Mouse (Mus musculus) small intestine, adult 2 months (tissue): ENCODE results near the gene Thrap3. TPM values are rescaled to one million over a fixed set of nuclear protein-coding genes. Genes with fewer than 3 reads are reported as not detected.
A peak's percentile ranks its signal among the peaks of the same experiment; 100 is the strongest.

Experiments
- H3K27ac ChIP-seq: fragments of 200-500 bp; 2 replicates; pipeline ENCODE4 v1.5.1; 2012; ENCODE audit warnings: low read depth, low read length, control low read depth, inconsistent platforms; ENCODE audit not compliant: insufficient read depth
- H3K27me3 ChIP-seq: fragments of 200-500 bp; 2 replicates; pipeline ENCODE4 v1.6.1; 2012; ENCODE audit warnings: mild to moderate bottlenecking, moderate library complexity, low read length, inconsistent platforms; ENCODE audit not compliant: control insufficient read depth, insufficient read depth
- H3K36me3 ChIP-seq: fragments of 200-500 bp; 2 replicates; pipeline ENCODE4 v1.6.1; 2012; ENCODE audit warnings: mild to moderate bottlenecking, low read length, control low read depth, inconsistent platforms; ENCODE audit not compliant: control insufficient read depth, insufficient read depth
- H3K4me1 ChIP-seq: fragments of 200-500 bp; 2 replicates; pipeline ENCODE4 v1.6.1; 2012; ENCODE audit warnings: low read length, inconsistent platforms, mixed read lengths; ENCODE audit not compliant: control insufficient read depth, insufficient read depth, insufficient read length
- H3K4me3 ChIP-seq: fragments of 200-500 bp; 2 replicates; pipeline ENCODE4 v1.5.1; 2012; ENCODE audit warnings: low read depth, mild to moderate bottlenecking, control low read depth, inconsistent platforms, low read length, moderate library complexity
- CTCF ChIP-seq: fragments of 200-500 bp; IDR thresholded peaks from 2 replicates; pipeline ENCODE4 v1.5.1; 2012; ENCODE audit warnings: low read depth, mild to moderate bottlenecking, control low read depth, inconsistent platforms, low read length, moderate library complexity, mixed read lengths; ENCODE audit not compliant: insufficient replicate concordance, insufficient read length; ENCODE audit errors: extremely low read depth
- POLR2A ChIP-seq: fragments of 200-500 bp; IDR thresholded peaks from 2 replicates; pipeline ENCODE4 v1.6.1; 2012; ENCODE audit warnings: low read depth, mild to moderate bottlenecking, control low read depth, inconsistent platforms, low read length, moderate library complexity
- WGBS: fragments of 180-500 bp; shearing (Covaris S2); methylation state at CpG from one replicate; pipeline ENCODE4 v1.1.7; 2018; 5-methylcytosine and 5-hydroxymethylcytosine counted together
- polyA plus RNA-seq: library from polyadenylated mRNA; depleted of rRNA; stranded (reverse); fragments of >200 nt; gene quantifications from 2 replicates; pipeline ENCODE4 v1.2.3, GENCODE M21; 2012

Thrap3 gene
- polyA plus RNA-seq, 1 experiment, result 22.1 TPM

DNA sequence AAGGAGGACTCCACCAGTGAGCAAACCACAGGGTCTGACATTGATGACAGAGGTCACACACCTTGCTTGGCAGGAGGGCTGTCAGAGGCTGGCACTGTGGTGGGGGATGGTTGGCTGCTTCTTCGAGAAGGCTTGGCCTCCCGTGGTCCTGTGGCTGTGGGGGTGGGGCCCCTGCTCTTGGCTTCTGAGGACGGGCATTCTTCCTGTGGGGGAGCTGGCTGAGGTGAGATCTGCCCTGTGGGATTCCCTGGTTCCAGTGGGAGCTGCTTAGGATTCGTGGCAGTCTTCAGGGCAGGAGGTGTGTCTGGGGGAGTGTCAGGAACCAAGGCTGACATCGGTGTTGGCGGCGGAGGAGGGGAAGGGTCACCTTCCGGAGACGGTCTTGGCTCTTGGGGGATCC lies 39.4 kb upstream of the Thrap3 start:
- no peak overlapping the region for H3K4me3 ChIP-seq
- H3K36me3 ChIP-seq, result peaks cover 14% of the 10 kb centered on the region
- TF ChIP-seq CTCF, result no peak
- no peak for TF ChIP-seq POLR2A
- H3K27me3 ChIP-seq, result no peaks in the 10 kb centered on the region
- 69% methylated on average over 9 of the region's 9 CpGs for WGBS
- H3K4me1 ChIP-seq, result peaks cover 4% of the 10 kb centered on the region
- no peak overlapping the region for H3K27ac ChIP-seq

DNA sequence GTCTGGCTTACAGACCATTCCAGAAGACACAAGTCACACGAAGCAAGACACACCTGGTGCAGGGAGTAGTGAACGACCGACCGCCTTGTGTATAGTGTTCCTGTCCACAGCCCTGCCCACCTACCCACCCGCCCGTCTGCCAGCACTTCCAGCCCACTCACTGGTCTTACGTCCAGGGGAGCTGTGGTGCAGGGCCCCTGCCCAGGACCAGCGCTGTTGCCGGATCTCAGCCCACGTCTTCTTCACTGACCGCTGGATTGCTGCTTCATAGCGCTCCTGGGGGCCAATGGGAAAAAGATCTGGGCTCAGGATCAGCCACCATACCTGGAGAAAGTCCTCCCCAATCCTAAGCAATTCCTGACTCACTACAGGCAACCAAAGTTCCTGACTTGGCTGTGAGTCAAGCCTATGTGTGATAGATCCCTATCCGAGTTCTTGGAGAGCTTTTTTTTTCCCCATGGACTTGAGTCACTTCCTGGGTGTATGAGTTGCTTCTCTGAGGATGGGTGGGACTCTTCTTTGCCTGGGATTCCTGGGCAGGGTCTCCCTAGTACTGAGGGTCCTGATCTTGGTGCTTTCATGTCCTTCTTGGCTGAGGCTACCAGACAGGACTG lies 37.4 kb upstream of the Thrap3 start:
- no peak overlapping the region for H3K4me3 ChIP-seq
- H3K27me3 ChIP-seq, result no peaks in the 10 kb centered on the region
- 86% methylated on average over 13 of the region's 13 CpGs for WGBS
- peaks cover 8% of the 10 kb centered on the region for H3K4me1 ChIP-seq
- H3K36me3 ChIP-seq, result peaks cover 17% of the 10 kb centered on the region
- H3K27ac ChIP-seq, result no peak overlapping the region
- no peak for TF ChIP-seq CTCF
- TF ChIP-seq POLR2A, result no peak

DNA sequence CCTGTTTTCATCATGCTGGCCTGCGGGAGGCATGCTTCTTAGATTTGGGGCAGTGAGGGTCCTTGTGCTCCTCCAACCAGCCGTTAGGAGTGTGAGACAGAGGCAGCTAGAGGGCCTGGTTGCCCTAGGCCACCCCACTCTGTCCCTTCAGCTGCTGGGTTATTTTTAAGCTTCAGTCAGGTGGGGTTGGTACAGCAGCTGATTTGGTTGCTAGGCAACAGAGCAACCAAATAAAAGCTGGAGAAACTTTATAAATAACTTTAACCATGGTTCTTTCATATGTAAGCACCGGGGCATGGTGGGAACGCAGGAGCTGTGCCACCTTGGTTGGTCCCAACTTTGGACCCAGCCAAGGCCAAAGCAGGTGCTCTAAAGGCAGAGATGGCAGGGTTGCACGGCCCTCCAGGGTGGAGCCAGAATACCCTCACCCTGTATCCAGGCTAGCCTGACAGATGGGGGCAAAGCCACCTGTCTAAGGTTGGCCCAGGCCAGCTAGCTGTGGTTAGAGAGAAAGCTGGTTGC lies 35.2 kb upstream of the Thrap3 start:
- peaks cover 8% of the 10 kb centered on the region for H3K4me1 ChIP-seq
- H3K36me3 ChIP-seq, result peaks cover 34% of the 10 kb centered on the region
- no peak overlapping the region for H3K4me3 ChIP-seq
- no peaks in the 10 kb centered on the region for H3K27me3 ChIP-seq
- WGBS, result 60% methylated on average over 5 of the region's 5 CpGs
- no peak overlapping the region; the same call in 1 of the 2 replicates for H3K27ac ChIP-seq
- TF ChIP-seq CTCF, result no peak
- no peak for TF ChIP-seq POLR2A

DNA sequence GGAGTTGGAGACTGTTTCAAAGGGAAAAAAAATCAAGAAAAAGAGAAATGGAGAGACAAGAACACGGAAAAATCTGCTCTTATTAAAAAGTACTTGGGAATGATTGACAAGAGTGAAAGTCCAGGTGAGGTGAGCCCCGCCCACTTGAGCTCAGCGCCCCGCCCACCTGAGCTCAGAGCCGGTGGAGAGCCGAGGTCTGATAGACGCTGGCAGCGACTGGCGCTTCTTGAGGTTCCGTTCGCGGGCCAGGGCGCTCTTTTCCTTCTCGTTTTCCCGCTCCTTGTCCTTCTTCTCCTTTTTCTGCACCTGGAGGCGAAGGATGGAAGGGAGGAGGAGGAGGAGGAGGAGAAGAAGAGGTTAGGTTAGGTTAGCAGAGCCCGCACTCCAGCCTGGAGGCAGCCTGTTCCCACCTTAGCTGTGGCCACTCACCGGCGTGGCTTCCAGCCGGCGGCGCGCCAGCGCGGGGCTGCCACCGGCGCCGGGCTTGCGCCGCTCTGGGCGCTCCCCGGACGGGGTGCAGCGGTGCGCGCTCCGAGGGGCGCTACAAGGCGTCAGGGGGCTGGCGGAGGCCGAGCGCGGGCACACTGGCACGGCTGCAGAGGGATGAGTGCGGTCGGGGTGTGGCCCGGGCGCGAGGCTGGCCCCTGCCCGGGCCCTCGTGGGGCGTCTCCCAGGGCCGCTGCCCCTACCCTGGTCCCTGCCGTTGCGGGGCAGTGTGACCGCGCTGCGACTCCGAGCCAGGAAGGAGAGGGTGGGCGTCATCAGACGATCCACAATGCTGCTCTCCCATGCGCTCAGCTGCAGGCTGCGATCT lies 34.1 kb upstream of the Thrap3 start:
- Histone ChIP-seq H3K27me3 (no peaks in the 10 kb centered on the region), H3K4me1 (peaks cover 8% of the 10 kb centered on the region), H3K36me3 (peaks cover 37% of the 10 kb centered on the region), H3K27ac (no peak overlapping the region), H3K4me3 (peak overlapping the region; percentile 49)
- TF ChIP-seq POLR2A, result no peak
- TF ChIP-seq CTCF, result no peak
- 42% methylated on average over 62 of the region's 63 CpGs for WGBS

DNA sequence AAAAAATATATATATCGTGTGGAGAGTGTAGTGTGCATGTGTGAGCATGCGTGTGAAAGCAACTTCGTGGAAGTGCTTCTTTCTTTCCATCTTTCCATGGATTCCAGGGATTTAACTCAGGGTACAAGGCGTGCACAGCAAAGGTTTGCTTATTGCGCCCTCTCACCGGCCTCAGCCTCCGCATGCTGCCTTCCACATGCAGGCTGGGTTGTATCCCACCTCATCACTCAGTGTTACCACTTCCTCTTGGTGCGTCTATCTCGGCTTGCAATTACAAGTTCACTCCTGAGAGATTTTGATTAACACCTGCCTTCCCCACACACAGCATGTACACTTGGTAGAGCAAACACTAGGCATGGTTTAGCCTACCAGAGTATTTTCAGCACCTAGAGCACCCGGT lies 32.6 kb upstream of the Thrap3 start:
- no peak overlapping the region for H3K27ac ChIP-seq
- no peaks in the 10 kb centered on the region for H3K27me3 ChIP-seq
- peaks cover 8% of the 10 kb centered on the region for H3K4me1 ChIP-seq
- WGBS, result 81% methylated on average over 10 of the region's 10 CpGs
- peaks cover 28% of the 10 kb centered on the region for H3K36me3 ChIP-seq
- TF ChIP-seq CTCF, result no peak
- TF ChIP-seq POLR2A, result no peak
- H3K4me3 ChIP-seq, result no peak overlapping the region

DNA sequence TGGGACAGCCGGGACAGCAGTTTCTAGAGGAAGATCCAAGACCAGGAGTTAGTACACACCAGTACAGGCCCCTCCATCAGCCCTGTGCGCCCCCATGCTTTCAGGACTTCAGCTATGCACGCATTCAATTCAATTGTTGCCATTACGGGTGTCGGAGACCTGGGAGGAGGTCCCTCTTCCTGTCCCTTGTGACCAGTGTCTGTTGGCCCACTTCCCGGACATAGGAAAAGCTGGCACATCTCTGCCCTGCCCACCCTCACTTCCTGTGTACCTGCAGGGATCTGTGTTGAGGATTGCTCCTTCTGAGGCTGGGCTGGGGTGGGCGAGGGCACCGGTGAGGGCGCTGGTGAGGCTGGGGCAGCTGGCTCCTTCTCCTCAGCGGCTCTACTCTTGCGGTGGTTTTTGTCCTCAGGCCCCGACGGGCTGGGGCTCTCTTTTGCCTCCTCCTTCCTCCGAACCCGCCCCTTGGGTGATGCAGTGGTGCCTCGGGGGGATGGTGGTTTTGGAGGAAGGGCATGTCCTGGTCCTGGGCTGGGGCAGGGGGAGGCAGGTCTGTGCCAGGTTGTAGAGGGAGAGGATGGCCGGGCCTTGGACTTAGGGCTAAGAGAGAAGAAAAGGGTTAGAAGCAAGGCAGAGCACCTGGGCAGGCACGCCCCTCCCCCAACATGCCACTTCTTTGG lies 32.1 kb upstream of the Thrap3 start:
- 87% methylated on average over 18 of the region's 18 CpGs for WGBS
- Histone ChIP-seq H3K4me1 (peaks cover 12% of the 10 kb centered on the region), H3K36me3 (peaks cover 28% of the 10 kb centered on the region), H3K27me3 (no peaks in the 10 kb centered on the region), H3K4me3 (no peak overlapping the region), H3K27ac (no peak overlapping the region)
- TF ChIP-seq CTCF (no peak), POLR2A (no peak)

DNA sequence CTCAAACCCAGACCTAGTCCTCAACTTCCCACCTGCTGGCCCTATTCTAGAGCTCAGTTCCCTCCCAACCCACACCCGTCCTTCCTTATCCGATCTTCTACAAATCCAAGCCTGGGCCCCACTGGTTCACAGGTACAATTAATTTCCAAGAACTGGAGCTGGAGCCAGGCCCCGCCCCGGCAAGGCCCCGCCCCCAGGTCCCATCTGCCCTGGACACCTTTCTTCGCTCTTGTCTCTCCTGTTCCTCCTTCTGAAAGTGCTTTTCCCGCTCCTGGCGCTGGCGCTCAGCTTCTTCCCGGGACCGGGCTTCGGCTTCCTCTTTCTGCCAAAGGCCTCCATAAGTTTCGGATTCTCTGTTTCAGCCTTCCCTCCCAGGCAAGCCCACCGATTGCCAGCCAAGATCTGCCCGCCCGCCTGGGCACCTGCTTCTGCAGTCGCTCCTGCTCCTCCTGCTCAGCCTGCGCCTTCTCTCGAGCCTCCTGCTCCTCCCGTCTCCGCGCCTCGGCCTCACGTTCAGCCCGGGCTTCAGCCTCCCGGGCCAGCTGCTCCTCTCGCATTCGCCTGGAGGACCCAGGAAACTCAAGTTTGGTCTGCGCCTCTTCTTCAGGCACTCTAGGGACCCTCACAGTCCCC lies 31.2 kb upstream of the Thrap3 start:
- no peak overlapping the region for H3K27ac ChIP-seq
- H3K4me3 ChIP-seq, result peak overlapping the region; percentile 26; the same call in 1 of the 2 replicates
- TF ChIP-seq CTCF, result no peak
- TF ChIP-seq POLR2A, result peak; percentile 22; the same call in 1 of the 2 replicates
- WGBS, result 69% methylated on average over 29 of the region's 29 CpGs
- peaks cover 26% of the 10 kb centered on the region for H3K36me3 ChIP-seq
- no peaks in the 10 kb centered on the region for H3K27me3 ChIP-seq
- peaks cover 12% of the 10 kb centered on the region for H3K4me1 ChIP-seq
